Mouse (Mus musculus) cerebellum, adult 11 months (tissue): ENCODE measurements around the gene Atp10a.

ENCODE experiments used
- DNase-seq: peaks from one replicate; pipeline ENCODE4 v3.0.0; 2022

The Atp10a gene

GRCm38 (mm10) chr7:58742648-58743047 is 86.7 kb downstream of the Atp10a start:
- no peak for DNase-seq

GRCm38 (mm10) chr7:58743362-58744320 is 87.7 kb downstream of the Atp10a start:
- no peak for DNase-seq

- DNase-seq, result no peak
Measured at GRCm38 (mm10) chr7:58746817-58747216, 90.9 kb downstream of the Atp10a start.

- no peak for DNase-seq
Measured at GRCm38 (mm10) chr7:58749904-58750612, 94.1 kb downstream of the Atp10a start.

GRCm38 (mm10) chr7:58752041-58752440 is 96.1 kb downstream of the Atp10a start:
- no peak for DNase-seq

- no peak for DNase-seq
Measured at GRCm38 (mm10) chr7:58754076-58754475, 98.1 kb downstream of the Atp10a start.

- DNase-seq, result no peak
Measured at GRCm38 (mm10) chr7:58754536-58754935, 98.6 kb downstream of the Atp10a start.

GRCm38 (mm10) chr7:58755083-58755482 is 99.1 kb downstream of the Atp10a start:
- DNase-seq, result no peak

GRCm38 (mm10) chr7:58755846-58756245 is 99.9 kb downstream of the Atp10a start:
- DNase-seq, result no peak

- no peak for DNase-seq
Measured at GRCm38 (mm10) chr7:58757331-58757730, 101.4 kb downstream of the Atp10a start.

GRCm38 (mm10) chr7:58758396-58758795 is 102.4 kb downstream of the Atp10a start:
- no peak for DNase-seq

GRCm38 (mm10) chr7:58759265-58759664 is 103.3 kb downstream of the Atp10a start:
- DNase-seq, result no peak

GRCm38 (mm10) chr7:58767257-58767656 is 111.3 kb downstream of the Atp10a start:
- DNase-seq, result peak; percentile 18

- no peak for DNase-seq
Measured at GRCm38 (mm10) chr7:58768253-58768652, 112.3 kb downstream of the Atp10a start.

- no peak for DNase-seq
Measured at GRCm38 (mm10) chr7:58770254-58770653, 114.3 kb downstream of the Atp10a start.

- no peak for DNase-seq
Measured at GRCm38 (mm10) chr7:58772048-58772690, 116.2 kb downstream of the Atp10a start.

GRCm38 (mm10) chr7:58779146-58779545 is 123.2 kb downstream of the Atp10a start:
- DNase-seq, result no peak

- no peak for DNase-seq
Measured at GRCm38 (mm10) chr7:58786986-58787385, 131.0 kb downstream of the Atp10a start.

- DNase-seq, result no peak
Measured at GRCm38 (mm10) chr7:58787585-58787984, 131.6 kb downstream of the Atp10a start.

- no peak for DNase-seq
Measured at GRCm38 (mm10) chr7:58788424-58789261, 132.7 kb downstream of the Atp10a start.

GRCm38 (mm10) chr7:58797281-58797680 is 141.3 kb downstream of the Atp10a start:
- DNase-seq, result no peak

- no peak for DNase-seq
Measured at GRCm38 (mm10) chr7:58800916-58801315, 144.9 kb downstream of the Atp10a start.
